Mouse (Mus musculus) layer of hippocampus, postnatal 25 days (tissue): ENCODE results near the gene Dennd1c. TPM values are rescaled to one million over a fixed set of nuclear protein-coding genes. Genes with fewer than 3 reads are reported as not detected.

Experiments
- DNase-seq, 2 experiments: peaks; one replicate each; pipeline ENCODE4 v3.0.0; 2022; ENCODE audit warnings: mixed read lengths in 2 of 2, low spot score in 1 of 2; ENCODE audit errors: extremely low spot score in 1 of 2
- total RNA-seq, 2 experiments: library from RNA; stranded (reverse); gene quantifications; 2 replicates each; pipeline ENCODE4 v1.2.3; 2021

Gene Dennd1c
- 1 to 10 TPM in 1 of 2 experiments, under 1 TPM in 1; 0.47 to 2.0 TPM for total RNA-seq

DNA sequence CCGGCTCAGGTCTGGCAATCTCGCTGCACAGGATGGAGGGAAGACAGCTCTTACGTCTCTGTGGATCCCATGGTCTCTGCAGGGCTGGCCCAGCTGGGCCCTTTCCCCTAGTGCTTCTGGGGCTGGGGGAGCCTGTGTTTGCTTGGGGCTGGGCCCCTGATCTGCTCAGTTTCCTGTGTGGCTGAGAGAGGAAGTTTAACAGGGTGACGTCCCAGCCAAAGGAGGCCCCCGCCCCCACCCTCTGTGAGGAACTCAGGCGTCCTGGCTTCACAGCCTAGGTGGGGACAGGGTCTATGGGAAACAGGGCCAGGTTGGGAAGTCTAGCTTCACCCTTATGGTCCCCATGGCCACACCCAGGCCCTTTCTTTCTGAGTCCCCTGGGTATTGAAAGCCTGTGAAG is at the start of gene Dennd1c:
Gene Dennd1c (minus strand): TSS at position 179 of the 400 bp plus-strand sequence.
- no peak for DNase-seq

- DNase-seq: no peak
Observed at GRCm38 (mm10) chr17:57125853-57126622, 47.7 kb upstream of the Dennd1c start.

- no peak for DNase-seq
Observed at GRCm38 (mm10) chr17:57124792-57125191, 46.5 kb upstream of the Dennd1c start.

- DNase-seq: no peak
Observed at GRCm38 (mm10) chr17:57123192-57124118, 45.1 kb upstream of the Dennd1c start.

GRCm38 (mm10) chr17:57121856-57122255 is 43.5 kb upstream of the Dennd1c start:
- DNase-seq: no peak

DNA sequence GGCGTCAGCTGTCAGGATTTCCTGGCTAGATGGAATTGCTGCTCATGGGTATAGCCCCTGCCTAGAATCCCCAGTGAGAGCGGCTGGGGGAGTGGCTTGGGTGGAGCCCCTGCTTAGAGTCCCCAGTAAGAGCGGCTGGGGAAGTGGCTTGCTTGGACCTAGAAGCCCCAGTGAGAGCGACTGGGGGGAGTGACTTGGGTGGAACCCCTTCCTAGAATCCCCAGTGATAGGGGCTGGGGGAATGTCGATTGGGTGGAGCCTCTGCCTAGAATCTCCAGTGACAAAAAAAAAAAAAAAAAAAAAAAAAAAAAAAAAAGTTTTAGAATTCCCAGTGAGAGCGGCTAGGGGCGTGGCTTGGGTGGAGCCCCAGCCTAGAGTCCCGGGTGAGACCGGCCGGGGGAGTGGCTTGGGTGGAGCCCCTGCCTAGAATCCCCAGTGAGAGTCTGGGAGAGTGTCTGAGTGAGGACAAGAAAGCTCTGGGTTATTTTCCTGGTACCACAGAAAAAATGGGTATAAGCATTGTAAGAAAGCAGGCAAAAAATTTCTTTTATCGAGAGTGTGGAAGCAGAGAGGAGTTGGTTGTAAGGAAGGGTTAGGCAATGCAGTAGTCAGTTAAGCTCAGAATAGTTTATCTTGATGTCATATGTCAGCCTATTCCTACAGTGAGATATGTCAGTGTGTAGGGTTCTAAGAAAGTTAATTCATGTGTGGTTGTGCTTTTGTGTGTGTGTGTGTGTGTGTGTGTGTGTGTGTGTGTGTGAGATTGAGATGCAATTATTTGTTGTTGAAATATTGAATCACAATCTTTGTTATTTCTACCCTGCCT is 40.4 kb upstream of the Dennd1c start:
- no peak for DNase-seq

- DNase-seq: no peak
Observed at GRCm38 (mm10) chr17:57116801-57117200, 38.5 kb upstream of the Dennd1c start.

GRCm38 (mm10) chr17:57112768-57113474 is 34.6 kb upstream of the Dennd1c start:
- no peak for DNase-seq

- DNase-seq: no peak
Observed at GRCm38 (mm10) chr17:57110005-57110404, 31.7 kb upstream of the Dennd1c start.

DNA sequence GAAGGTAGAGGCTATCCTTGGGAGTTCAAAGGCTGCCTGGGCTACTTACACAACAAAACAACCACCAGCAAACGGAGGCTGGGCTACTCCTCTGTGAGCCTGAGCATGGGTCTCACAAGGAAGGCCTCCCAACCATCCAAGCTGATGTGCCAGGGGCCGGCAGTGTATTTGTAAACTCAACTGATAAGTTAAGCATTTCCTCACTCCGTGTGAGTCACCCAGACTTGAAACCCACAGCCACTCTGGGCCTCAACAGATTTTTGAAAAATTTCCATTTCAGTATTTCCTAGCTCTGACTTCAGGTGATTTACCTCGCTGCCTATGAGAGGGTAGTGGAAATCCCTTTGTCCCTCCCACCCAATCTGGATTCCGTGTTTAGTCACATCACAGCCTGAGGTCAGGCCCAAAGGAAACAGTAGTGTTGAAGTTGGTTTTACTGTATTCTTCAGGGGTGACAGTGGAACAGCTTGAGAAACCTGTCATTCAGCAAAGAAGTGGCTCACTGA is 30.4 kb upstream of the Dennd1c start:
- no peak for DNase-seq

DNA sequence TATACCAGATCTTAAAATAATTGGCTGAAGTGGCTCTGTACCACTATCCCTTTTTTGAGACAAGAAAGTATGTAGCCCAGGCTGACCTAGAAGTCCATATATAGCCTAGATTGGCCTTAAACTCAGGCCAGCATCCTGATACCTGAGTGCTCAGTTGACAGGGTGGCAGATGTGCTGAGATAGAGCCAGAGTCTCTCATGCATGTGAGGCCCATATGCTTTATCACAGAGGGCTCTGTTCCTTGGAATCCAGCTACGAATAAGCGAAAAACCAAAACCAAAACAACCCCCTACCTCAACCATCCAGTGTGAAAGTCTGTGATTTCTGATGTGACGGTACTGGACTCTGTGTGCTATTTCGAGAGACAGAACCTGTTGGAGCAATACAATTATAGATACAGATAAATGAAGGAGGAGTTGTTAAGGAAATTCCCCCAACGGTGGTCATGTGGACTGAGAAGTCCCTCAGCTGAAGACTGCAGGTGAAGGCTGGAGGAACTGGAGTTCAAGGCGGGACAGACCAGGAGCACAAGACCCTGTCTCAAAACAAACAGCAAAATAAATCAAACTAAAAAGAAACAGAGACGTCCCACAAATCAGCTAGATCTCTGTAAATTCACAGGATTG is 29.8 kb upstream of the Dennd1c start:
- no peak for DNase-seq

- DNase-seq: no peak
Observed at GRCm38 (mm10) chr17:57107064-57107463, 28.8 kb upstream of the Dennd1c start.

GRCm38 (mm10) chr17:57106035-57106368 is 27.7 kb upstream of the Dennd1c start:
- no peak for DNase-seq

GRCm38 (mm10) chr17:57105181-57106034 is 27.1 kb upstream of the Dennd1c start, which contains the start of gene Tnfsf9:
TSS of gene Tnfsf9 (plus strand) at chr17:57105325.
- peak; percentile 18 to 28 for DNase-seq

- DNase-seq: no peak
Observed at GRCm38 (mm10) chr17:57104496-57104895, 26.2 kb upstream of the Dennd1c start.

GRCm38 (mm10) chr17:57102276-57102675 is 24.0 kb upstream of the Dennd1c start:
- DNase-seq: no peak

DNA sequence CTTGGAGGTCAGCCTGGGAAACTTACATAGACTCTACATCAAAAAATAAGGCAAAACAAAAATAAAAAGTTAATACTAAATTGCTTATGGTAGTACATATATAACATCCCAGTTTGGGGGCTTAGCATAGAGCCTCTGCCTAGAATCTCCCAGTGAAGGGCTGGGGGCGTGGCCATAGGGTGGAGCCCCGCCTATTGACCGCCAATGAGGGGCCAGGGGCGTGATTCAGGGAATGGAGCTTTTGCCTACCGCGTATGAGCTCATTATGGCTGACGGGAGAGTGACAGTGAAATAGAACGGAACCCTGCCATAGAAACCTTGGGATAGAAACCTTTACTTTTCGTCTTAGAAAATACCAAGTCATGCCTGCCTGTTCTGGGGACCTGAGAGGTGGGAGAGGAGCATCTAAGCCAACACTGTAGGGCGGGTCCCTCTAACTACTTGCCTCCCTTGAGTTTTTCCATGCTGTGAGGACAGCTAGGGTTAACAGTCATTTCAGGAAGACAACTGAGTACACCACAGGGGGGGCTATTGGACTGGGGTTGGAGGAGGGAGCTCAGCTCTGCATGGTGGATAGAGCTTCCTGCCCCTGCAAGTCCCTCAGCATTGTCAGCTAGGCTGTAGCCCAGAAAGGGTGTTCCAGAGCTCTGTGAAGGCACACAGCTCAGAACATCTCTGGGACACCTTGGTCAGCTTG is 21.5 kb upstream of the Dennd1c start:
- no peak for DNase-seq

- no peak for DNase-seq
Observed at GRCm38 (mm10) chr17:57098321-57098720, 20.0 kb upstream of the Dennd1c start.
